Mouse (Mus musculus) natural killer cell, adult 2 months (primary cell): ENCODE data around the gene 1700037H04Rik.

Experiments
- DNase-seq, 2 experiments: peaks; one replicate each; pipeline ENCODE4 v3.0.0; 2022; ENCODE audit warnings: low spot score in 2 of 2

The 1700037H04Rik gene

GRCm38 (mm10) chr2:131179246-131179886 is 19.5 kb upstream of the 1700037H04Rik start:
- peak; percentile 19 to 38 for DNase-seq

- no peak for DNase-seq
These were observed 19.0 kb upstream of the 1700037H04Rik start for GRCm38 (mm10) chr2:131178828-131179245.

GRCm38 (mm10) chr2:131177932-131178331 is 18.1 kb upstream of the 1700037H04Rik start:
- no peak for DNase-seq

GRCm38 (mm10) chr2:131176491-131176890 is 16.6 kb upstream of the 1700037H04Rik start:
- no peak for DNase-seq

GRCm38 (mm10) chr2:131175945-131176309 is 16.0 kb upstream of the 1700037H04Rik start:
- DNase-seq: no peak

GRCm38 (mm10) chr2:131175286-131175944 is 15.5 kb upstream of the 1700037H04Rik start:
- no peak for DNase-seq

GRCm38 (mm10) chr2:131174700-131175099 is 14.8 kb upstream of the 1700037H04Rik start:
- peak; percentile 49 to 54 for DNase-seq

- DNase-seq: no peak
These were observed 12.4 kb upstream of the 1700037H04Rik start for GRCm38 (mm10) chr2:131172322-131172721.

- peak in 1 of 2 experiments; percentile 37 for DNase-seq
These were observed 11.7 kb upstream of the 1700037H04Rik start for GRCm38 (mm10) chr2:131171401-131172104.

- DNase-seq: no peak
These were observed 11.1 kb upstream of the 1700037H04Rik start for GRCm38 (mm10) chr2:131170936-131171335.

GRCm38 (mm10) chr2:131168914-131169313 is 9.0 kb upstream of the 1700037H04Rik start:
- DNase-seq: no peak

GRCm38 (mm10) chr2:131167984-131168383 is 8.1 kb upstream of the 1700037H04Rik start:
- DNase-seq: no peak

- DNase-seq: no peak
These were observed 6.3 kb upstream of the 1700037H04Rik start for GRCm38 (mm10) chr2:131166172-131166571.

GRCm38 (mm10) chr2:131163924-131164323 is 4.0 kb upstream of the 1700037H04Rik start:
- no peak for DNase-seq

GRCm38 (mm10) chr2:131160671-131161111 is 810 bp upstream of the 1700037H04Rik start:
- DNase-seq: peak; percentile 15 to 28

- peak in 1 of 2 experiments; percentile 22 for DNase-seq
These were observed 380 bp downstream of the 1700037H04Rik start for GRCm38 (mm10) chr2:131159491-131159910.

GRCm38 (mm10) chr2:131156987-131157386 is 2.9 kb downstream of the 1700037H04Rik start:
- no peak for DNase-seq

GRCm38 (mm10) chr2:131154036-131154435 is 5.8 kb downstream of the 1700037H04Rik start:
- no peak for DNase-seq

- DNase-seq: no peak
These were observed 7.6 kb downstream of the 1700037H04Rik start for GRCm38 (mm10) chr2:131152166-131152730.

- no peak for DNase-seq
These were observed 10.7 kb downstream of the 1700037H04Rik start for GRCm38 (mm10) chr2:131149254-131149578.

GRCm38 (mm10) chr2:131148353-131149253 is 11.3 kb downstream of the 1700037H04Rik start:
- no peak for DNase-seq
